ENCODE assay signal across 8 mouse cellular contexts in genomic region chr2:128428651-128429633, GRCm38 (mm10).
A peak's percentile ranks its signal among the peaks of the same experiment; 100 is the strongest.
DNase-seq lines count a peak whose midpoint lies in the region; ATAC-seq lines count a peak whose summit lies in the region.

No protein-coding gene starts in this region.

- ATAC-seq in megakaryocyte progenitor cell, adult 5-6 weeks (replicated peaks; ENCODE audit: poor library complexity) = peak; percentile 57
- no peak for ATAC-seq in forebrain, embryonic 12.5 days (ENCODE audit: low FRiP score)

- H3K4me2 ChIP-seq in forebrain, embryonic 12.5 days = no peak overlapping the region

- no peaks in the 10 kb centered on the region for H3K9me3 ChIP-seq in forebrain, embryonic 12.5 days

- WGBS in forebrain, embryonic 12.5 days = 67% methylated on average over 18 of the region's 18 CpGs

- no peak overlapping the region for H3K4me3 ChIP-seq in forebrain, embryonic 12.5 days (replicated peaks)

- no peak overlapping the region for H3K9ac ChIP-seq in forebrain, embryonic 12.5 days

- peaks cover 8% of the 10 kb centered on the region; the same call in 1 of the 2 replicates for H3K4me1 ChIP-seq in forebrain, embryonic 12.5 days

- no peaks in the 10 kb centered on the region for H3K36me3 ChIP-seq in forebrain, embryonic 12.5 days (replicated peaks)

- 0 out of 2 replicates have a peak, but pooled peaks cover 6% of the 10 kb centered on the region for H3K27me3 ChIP-seq in forebrain, embryonic 12.5 days

- intact Hi-C loops in heart, postnatal 10 days (cut with DNase I) = loop anchor here (5.0 kb wide), 1 partner anchor 78 kb away; no protein-coding TSS in a partner anchor

- DNase-seq in ovary, postnatal 36 days (ENCODE audit: low spot score) = peak; percentile 20
- no peak for DNase-seq in ovary, postnatal 14 days (ENCODE audit: low spot score)
- peak; percentile 18 for DNase-seq in embryo, embryonic 10.5 days (ENCODE audit: low spot score)
- peak; percentile 78 to 82 for DNase-seq in heart, postnatal 10 days
- peak; percentile 54 to 75 for DNase-seq in kidney, postnatal 25 days
- peak; percentile 31 for DNase-seq in yolk sac, embryonic 10.5 days (ENCODE audit: low spot score)

- H3K27ac ChIP-seq in forebrain, embryonic 12.5 days = no peak overlapping the region
